Mouse (Mus musculus) erythroid progenitor cell, adult 5-6 weeks (primary cell): ENCODE data around the gene Anapc2. TPM values are rescaled to one million over a fixed set of nuclear protein-coding genes. Genes with fewer than 3 reads are reported as not detected.

Source experiments
- ATAC-seq: replicated peaks from 2 replicates; pipeline ENCODE4 v1.8.0; 2016; ENCODE audit warnings: moderate number of reproducible peaks, mild to moderate bottlenecking, moderate TSS enrichment, inconsistent platforms; ENCODE audit not compliant: poor library complexity, low FRiP score, severe bottlenecking
- total RNA-seq, 2 experiments: library from RNA; stranded (forward) in 1 of 2; stranded (reverse) in 1 of 2; fragments of 150-400 nt in 1 of 2; fragments of 186-747, 209-891 nt in 1 of 2; gene quantifications; 2 replicates each; pipeline versions ENCODE4 v1.2.3 to v1.2.4; 2015 to 2017; ENCODE audit warnings: low replicate concordance in 2 of 2

Gene Anapc2
- total RNA-seq (2015; ENCODE audit: low replicate concordance) (34.6 and 55.8 TPM in 2 replicates), total RNA-seq (2017; ENCODE audit: low replicate concordance) (29.7 and 40.0 TPM in 2 replicates)

DNA sequence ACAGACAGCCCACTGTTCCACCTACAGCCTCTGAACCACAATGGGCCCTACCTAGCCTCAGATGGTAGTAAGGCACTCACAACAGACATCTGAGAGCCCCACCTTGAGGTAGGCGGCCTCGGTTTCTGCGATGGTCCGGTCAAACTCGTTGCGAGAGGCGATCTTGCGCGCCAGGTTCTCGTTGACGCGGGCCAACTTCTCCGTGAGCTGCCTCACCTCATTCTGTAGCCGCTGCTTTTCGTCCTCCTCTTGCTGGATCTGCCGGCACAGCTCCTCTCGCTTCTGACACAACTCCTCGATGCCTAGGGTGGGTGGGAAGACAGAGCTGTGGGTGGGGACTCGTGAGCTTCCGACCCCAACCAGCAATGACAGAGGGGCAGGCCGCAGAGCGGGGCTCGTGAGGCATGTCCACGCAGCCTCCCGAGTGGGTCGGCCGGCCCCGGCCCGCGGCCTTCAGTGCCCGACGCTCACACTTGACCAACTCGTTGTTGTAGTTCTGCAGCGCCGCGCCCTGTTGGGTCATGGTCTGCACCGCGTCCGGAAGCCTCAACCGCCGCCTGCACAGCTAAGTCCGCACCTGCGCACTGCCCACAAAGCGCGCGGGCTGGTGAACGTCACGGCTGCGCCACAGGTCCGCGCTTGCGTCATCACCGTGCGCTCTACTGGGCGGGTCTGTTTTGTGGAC is at the start of gene Anapc2, which contains the start of gene Ssna1:
TSS of gene Anapc2 (plus strand) at position 652 of the 685 bp plus-strand sequence.
TSS of gene Ssna1 (minus strand) at position 612 of the 685 bp plus-strand sequence.
- peak; percentile 90 for ATAC-seq

DNA sequence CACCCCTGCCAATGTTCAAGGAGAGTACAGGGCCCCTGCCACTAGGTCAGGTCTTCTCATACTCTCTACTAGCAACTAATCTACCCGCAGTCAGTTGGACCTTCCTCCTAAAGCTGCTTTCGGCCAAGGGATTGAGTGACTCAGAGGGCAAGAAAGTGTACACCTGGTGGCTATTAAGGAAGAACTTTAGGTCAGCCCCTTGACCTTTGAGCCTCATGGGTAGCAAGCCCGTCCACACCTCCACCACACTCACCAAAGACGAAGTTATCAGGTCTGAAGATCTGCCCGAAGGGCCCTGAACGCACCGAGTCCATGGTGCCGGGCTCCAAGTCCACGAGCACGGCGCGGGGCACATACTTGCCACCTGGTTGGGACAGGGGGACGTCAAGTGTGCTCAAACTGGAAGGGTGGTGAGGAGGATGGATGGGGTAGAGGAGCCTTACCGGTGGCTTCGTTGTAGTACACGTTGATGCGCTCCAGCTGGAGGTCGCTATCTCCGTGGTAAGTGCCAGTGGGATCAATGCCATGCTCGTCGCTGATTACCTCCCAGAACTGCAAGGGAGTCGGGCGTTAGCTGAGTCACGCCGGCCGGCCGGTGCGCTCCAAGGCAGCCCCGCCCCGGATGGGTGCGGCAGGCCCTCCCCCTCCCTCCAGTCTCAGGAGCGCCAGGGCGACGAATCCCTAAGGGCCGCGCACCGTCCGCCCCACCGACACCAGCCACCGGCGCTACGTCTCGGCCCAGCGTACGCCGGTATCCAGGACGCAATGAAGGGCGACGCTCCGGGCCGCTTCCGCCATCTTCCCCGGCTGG is 48.4 kb upstream of the Anapc2 start:
- ATAC-seq = peak; percentile 65

DNA sequence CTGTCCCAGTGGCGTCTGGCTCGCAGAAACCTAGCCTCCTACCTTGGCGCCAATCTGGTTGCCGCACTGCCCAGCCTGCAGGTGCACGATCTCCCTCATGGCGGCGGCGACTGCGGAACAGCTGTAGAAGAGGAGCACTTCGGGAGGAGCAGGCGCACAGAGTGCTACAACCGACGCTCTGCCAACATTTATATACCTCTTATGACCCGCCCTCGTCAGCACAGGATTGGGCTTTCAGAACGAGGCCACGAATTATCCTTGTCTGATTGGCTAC is 47.8 kb upstream of the Anapc2 start, which contains the start of gene Tubb4b:
TSS of gene Tubb4b (minus strand) at position 211 of the 274 bp plus-strand sequence.
- ATAC-seq = no peak

DNA sequence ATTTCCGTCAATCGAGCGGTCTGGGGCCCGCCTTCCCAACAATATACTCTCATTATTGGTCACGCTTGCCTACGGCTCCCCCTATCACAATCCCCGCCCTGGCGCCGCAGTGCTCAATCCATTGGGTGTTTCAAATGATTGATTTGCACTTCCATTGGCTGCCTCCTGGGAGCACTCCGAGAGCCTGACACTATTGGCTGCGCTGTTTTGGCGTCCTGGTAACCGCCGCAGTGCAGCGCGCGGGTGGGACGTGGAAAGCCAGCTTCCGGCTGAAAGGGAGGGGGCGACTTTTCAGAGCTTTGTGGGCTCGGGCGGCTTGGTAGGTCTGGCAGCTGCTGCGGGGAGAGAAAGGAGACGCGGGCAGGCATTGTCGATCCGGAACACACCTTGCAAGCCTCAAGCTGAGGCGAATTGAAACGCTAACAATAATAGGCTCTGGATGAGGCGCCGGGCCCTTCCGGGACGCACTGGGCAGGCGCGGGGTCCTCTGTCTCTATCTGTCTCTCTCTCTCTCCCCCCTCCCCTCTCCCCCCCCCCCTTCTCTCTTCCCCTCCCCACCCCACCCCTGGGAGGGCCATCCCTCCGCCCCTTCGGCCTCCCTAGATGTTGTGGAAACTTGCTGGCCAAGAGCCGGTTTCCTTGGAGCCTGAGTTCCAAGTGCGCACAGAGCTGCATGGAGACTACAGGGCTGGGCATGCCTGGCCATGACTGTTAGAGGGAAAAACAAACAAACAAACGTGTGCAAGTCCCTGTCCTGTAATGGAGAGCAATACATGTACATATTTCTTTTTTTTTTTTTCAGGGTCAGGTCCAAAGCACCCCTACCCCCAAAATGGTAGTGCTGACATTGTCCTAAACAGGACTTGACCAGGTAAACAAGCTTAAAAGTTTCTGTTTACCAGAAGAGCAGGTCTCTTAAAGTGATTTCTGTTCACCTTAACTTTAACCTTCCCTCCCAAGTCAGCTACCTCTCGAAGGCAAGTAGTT is 47.2 kb upstream of the Anapc2 start:
- peak; percentile 74 for ATAC-seq

DNA sequence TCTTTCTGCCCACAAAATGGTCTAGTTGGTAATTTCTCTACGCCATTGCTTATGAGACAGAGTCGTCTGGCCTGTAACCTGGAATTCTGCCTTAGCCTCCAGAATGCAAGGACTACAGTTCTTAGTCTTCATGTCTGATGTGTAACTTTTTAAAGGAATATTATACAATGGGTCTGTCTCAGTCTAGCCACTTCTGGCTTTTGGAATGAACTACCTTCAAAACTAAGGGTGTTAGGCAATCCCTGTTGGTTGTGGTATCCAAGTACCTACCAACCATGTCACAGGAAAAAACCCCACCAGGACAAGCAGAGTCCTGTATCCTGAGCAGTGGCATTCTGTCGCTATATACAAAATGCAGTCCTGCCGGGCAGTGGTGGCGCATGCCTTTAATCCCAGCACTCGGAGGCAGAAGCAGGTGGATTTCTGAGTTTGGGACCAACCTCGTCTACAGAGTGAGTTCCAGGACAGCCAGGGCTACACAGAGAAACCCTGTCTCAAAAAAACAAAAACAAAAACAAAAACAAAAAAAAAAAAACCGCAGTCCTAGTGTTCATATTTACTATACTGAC is 46.4 kb upstream of the Anapc2 start:
- ATAC-seq = no peak

DNA sequence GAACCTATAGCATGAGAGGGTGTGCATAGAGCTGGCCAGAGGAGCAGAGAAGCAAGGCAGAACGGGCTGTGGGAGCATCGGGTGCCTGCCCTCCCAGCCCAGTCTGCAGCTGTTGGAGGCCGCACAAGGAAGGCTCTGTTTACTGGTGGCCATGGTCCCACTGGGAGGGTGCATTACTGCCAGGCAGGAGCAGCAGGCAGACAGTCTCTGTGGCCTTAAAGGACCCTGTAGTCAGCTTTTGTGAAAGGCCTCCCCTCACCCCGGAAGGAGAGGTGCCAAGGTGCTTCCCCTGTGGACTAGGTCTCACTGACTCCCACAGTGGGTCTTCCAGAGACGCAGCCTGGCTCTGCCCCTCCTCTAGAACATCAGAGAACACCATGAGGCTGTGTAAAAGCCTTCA is 45.4 kb upstream of the Anapc2 start:
- ATAC-seq = no peak

DNA sequence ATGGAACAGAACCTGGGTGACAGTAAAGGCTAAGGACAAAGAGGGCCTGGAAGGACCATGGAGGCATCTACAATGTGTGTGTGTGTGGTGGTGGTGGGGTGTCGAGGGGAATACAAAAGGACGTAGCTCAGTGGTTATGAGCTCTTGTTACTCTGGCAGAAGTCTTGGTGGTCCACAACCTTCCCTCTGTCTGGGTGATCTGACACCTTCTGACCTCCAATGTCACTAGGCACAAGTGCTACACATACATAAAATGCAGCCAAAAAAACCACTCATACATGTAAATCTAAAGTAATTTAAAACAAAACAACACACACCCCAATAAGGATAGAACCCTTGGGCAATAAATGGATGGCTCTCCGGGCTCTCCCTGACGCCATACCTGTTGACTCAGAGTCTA is 44.9 kb upstream of the Anapc2 start:
- ATAC-seq = no peak

DNA sequence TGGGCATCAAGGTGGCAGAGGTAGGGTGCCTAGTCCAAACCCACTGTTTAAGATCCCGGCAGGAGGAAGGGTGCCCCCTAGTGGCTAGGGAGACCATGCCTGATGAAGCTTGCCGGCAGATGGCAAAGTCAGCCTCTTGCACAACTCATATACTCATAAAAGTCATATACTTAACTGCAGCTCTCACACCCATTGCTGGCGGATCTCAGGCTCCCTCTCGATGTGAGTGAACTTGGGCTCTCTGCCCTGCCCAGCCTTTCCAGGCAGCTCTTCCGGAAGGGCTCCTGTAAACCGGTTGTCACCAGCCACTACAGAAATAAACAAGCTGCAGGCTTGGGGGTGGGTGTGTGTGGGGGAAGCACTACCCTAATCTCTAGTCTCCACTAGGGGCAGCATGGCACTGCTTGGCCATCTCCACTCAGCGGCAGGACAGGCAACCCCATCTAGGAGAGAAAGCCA is 43.8 kb upstream of the Anapc2 start:
- ATAC-seq = peak; percentile 53

DNA sequence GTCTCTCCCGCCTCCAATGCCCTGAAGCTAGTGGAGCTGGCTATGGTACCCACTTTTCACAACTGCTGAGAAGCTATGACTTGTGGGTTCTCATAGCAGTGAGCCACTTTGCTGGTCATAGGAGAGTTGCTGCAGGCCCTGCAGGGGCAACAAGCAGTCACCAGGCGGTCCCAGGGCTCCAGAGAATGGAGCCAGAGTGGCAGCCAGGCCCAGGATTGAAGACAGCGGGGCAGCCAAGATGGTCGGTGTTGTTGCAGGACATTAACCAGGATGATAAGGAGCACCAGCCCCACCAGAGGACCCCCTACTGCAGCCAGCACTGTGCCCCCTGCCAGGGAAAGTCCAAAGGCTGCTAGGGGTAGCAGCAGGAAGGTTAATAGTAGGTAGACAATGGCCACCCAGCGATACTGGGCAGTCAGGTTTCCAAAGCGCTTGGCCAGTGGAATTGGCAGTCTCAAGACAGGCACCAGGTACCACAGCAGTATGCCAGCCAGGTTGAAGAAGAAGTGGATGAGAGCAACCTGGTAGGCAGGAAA is 43.2 kb upstream of the Anapc2 start:
- no peak for ATAC-seq

DNA sequence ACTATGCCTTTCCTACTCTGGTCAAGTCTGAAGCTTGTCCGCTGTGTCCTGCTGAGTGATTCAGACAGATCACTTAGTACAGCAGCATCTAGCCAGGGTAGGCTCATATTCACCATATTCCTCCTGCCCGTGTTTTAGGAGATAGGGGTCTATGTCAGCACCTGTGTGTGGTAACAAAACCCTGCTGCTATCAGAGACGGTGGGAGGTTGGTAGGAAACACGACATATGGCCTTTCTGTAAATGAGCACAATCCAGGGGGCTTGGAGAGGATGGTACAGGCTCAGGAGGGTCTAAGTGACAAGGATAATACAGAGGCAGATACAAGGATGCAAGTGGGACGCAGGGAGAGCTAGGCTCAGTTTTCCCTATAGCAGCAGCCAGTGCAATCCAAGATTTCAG is 42.7 kb upstream of the Anapc2 start:
- ATAC-seq = no peak

DNA sequence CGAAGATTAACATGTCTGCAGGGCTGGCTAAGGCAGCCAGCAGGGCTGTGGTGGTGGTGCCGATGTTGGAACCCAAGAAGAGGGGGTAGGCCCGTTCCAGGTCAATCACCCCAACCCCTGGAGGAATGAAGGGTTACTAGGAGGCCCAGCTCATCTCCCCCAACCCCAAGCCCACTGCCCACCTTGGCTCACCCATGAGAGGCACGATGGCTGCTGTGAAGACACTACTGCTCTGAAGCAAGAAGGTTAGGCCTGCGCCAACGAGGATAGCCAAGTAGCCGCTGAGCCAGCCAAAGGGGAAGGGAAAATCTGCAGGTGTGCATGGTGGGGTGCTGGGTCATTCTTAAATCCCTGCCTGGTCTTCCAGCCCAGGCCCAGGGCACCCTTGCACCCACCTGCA is 41.7 kb upstream of the Anapc2 start:
- no peak for ATAC-seq

DNA sequence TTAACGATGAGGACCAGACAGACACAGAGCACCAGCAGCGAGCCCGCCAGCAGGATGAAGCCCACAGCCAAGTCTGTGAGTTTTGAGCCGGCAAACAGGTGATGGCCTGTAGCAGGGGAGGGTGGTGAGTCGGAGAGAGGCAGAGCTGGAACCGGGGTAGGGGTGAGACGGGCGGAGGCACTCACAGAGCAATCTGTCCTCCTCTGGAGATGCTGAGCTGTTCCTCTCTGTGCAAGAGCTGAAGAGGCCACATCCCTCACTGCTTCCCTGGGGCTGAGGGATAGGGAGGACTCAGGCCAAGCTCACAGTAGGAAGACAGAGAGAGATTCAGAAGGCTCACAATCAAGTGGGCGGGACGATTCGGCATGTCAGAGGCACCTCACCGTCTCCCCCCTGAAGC is 41.2 kb upstream of the Anapc2 start:
- ATAC-seq = no peak

DNA sequence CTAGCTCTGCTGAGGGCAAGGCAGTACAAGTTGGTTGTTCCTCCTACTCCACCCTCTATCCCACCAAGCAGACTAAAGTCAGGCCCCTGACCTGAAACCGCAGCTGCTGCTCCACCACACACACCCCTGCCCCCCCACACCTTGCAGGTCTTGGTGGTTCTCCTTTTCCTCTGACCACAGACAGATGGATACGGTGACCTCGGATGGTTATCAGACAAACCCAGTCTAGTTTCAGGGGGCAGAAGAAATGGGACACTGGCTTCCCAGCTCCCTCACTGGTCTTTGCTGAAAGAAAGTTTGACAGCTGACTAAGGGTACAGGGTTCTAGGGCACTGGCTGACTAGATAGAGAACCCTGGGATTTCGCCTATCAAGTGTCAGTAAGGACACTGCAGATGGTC is 38.9 kb upstream of the Anapc2 start:
- ATAC-seq = no peak

DNA sequence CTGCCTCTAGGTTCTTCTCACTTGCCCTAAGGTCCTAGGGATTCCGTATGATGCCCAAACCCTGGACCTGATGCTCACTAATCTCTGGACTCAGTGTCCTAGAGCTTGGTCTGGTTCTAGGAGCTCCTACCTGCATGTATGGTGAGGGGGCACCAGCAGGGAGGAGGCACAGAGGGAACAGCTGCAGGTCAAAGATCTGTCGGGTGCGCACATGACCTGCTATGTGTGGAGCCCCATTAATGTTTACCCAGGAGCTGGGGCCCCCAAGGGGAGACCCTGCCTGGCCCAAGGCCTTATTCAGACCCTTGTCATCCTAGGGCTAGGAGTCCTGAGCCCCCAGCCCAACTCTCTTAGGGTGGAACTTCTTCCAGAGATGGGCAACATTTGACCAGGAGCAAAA is 38.2 kb upstream of the Anapc2 start, which contains the start of gene Slc34a3:
TSS of gene Slc34a3 (minus strand) at position 315 of the 400 bp plus-strand sequence.
- no peak for ATAC-seq

DNA sequence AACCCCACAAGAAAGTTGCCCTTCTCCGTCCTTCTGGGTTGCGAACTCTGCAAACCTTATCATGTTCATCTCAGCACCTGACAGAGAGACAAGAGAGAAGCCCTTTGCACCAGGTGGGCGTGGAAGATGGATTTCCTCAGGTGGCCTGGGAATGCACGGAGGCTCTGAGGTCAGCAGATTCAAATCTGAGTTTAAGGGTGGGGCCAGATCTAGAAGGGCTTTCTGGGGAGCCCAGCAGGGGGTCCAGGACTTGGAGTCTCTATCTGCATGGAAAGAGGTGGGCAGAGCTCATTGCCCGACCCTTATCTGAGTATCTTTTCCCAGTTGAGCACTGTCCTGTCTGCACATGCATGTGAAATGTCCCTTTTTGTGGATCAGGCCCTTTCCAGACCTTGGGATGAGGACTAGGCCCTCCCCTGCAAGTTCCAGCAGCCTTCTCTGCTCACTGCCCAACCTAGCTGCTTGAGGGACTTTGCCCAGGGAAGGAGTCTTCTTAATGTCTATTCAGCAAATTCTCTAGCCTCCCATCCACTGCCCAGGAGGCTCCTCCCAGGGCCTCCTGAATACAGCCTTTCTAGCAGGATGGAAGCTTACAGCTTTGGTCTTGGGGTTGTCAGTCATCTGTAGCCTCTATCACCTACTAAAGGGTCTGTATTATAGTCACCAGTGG is 37.6 kb upstream of the Anapc2 start:
- no peak for ATAC-seq

DNA sequence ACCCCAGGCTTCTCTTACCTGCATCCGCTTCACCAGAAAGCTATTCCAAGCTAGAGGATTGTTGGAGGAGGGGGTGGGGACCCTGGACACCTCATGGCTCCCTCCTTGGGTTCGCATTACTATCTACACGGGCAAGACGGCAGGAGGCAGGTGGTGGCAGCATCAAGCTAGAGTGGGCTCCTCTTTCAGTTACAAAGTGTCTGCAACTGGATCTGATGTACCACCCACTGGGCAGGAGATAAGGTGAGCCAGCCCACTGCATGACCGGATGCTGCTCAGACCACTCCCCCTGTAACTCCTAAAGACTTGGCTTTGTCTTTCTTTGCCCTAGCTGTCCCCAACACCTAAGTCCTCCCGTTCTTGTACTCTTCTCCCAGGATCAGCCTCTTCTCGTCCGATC is 35.7 kb upstream of the Anapc2 start, which contains the start of gene Rnf224:
TSS of gene Rnf224 (minus strand) at position 174 of the 400 bp plus-strand sequence.
- no peak for ATAC-seq

DNA sequence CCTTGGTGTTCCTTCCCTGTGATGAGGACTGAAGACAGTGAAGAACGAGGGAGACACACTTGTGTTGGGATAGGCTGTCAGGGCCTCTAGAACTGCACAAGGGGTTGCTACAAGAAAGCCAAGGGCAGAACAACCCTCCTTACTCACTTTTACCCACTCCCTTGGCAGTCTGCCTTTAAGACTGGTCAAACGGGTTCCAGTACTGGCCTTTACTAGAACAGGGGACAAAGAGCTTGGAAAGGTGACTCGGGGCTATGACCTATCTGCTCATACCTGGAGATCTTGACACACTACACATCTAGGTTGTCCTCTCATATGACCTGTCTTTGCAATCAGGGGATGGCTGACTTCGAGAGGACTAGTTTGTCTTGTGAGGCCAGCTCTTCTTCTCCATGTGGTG is 34.8 kb upstream of the Anapc2 start:
- no peak for ATAC-seq

DNA sequence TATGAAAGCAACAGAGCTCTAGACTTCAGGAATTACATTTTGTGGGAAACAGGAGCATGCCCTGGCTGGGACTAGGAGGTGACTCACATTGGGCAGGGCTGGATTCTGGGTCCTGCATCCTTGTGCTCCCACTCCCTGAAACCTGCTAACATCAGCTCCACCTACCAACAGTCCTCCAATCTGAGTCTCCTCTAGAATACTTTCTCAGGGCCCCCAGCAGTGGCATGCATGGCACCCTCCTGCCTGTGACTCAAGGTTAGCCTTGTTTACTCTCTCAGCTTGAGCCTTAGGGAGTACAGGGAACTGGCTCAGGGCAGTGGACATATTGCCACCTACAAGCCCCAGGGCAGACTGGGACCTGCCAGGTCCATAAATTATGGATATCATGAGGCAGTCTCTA is 34.2 kb upstream of the Anapc2 start:
- ATAC-seq = no peak

DNA sequence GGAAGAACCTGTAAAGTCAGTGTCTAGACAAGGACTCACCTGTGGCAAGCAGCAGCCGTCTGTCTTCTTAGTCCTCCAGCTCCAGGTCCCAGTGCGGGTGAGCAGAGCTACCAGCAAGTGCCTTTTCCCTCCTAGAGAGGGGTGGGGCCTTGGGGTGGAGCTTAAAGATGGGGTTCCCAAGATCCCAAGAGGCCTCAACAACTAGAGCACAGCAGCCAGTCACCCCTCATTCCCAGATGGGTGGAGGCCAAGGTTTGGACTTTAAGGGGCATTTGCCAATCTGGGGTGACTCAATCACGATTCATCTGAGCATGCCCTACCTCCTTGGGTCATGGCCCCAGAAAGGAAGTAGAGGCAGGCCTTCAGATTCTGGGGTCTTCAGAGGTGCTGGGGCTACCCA is 32.5 kb upstream of the Anapc2 start:
- no peak for ATAC-seq
